Mouse (Mus musculus): ENCODE data around the gene Kcnj12.
A peak's percentile ranks its signal among the peaks of the same experiment; 100 is the strongest.

Kcnj12 gene

GRCm38 (mm10) chr11:61022550-61023391 lies at the start of gene Kcnj12:
Gene Kcnj12, plus strand, starts transcription at chr11:61022564.
- DNase-seq (ENCODE audit: low read depth, low spot score): no peak

- DNase-seq (ENCODE audit: low read depth, low spot score): peak; percentile 76
Measured at GRCm38 (mm10) chr11:60975097-60975496, 47.3 kb upstream of the Kcnj12 start.

GRCm38 (mm10) chr11:60976234-60976633 lies 46.1 kb upstream of the Kcnj12 start:
- peak; percentile 41 for DNase-seq (ENCODE audit: low read depth, low spot score)

- DNase-seq (ENCODE audit: low read depth, low spot score): peak; percentile 73
Measured at GRCm38 (mm10) chr11:60976742-60977141, 45.6 kb upstream of the Kcnj12 start.

- no peak for DNase-seq (ENCODE audit: low read depth, low spot score)
Measured at GRCm38 (mm10) chr11:60977153-60977552, 45.2 kb upstream of the Kcnj12 start.

- no peak for DNase-seq (ENCODE audit: low read depth, low spot score)
Measured at GRCm38 (mm10) chr11:60978658-60979057, 43.7 kb upstream of the Kcnj12 start.

GRCm38 (mm10) chr11:60979788-60980187 lies 42.6 kb upstream of the Kcnj12 start:
- no peak for DNase-seq (ENCODE audit: low read depth, low spot score)

GRCm38 (mm10) chr11:60981693-60982486 lies 40.5 kb upstream of the Kcnj12 start:
- DNase-seq (ENCODE audit: low read depth, low spot score): no peak

- DNase-seq (ENCODE audit: low read depth, low spot score): no peak
Measured at GRCm38 (mm10) chr11:60984912-60985558, 37.3 kb upstream of the Kcnj12 start.

- no peak for DNase-seq (ENCODE audit: low read depth, low spot score)
Measured at GRCm38 (mm10) chr11:60990428-60990827, 31.9 kb upstream of the Kcnj12 start.

GRCm38 (mm10) chr11:61002736-61003135 lies 19.6 kb upstream of the Kcnj12 start:
- no peak for DNase-seq (ENCODE audit: low read depth, low spot score)

GRCm38 (mm10) chr11:61004046-61004445 lies 18.3 kb upstream of the Kcnj12 start:
- DNase-seq (ENCODE audit: low read depth, low spot score): no peak

GRCm38 (mm10) chr11:61004781-61005180 lies 17.6 kb upstream of the Kcnj12 start:
- no peak for DNase-seq (ENCODE audit: low read depth, low spot score)

- DNase-seq (ENCODE audit: low read depth, low spot score): no peak
Measured at GRCm38 (mm10) chr11:61005345-61005744, 17.0 kb upstream of the Kcnj12 start.

- no peak for DNase-seq (ENCODE audit: low read depth, low spot score)
Measured at GRCm38 (mm10) chr11:61011736-61012294, 10.5 kb upstream of the Kcnj12 start.

- DNase-seq (ENCODE audit: low read depth, low spot score): no peak
Measured at GRCm38 (mm10) chr11:61016866-61017398, 5.4 kb upstream of the Kcnj12 start.

- DNase-seq (ENCODE audit: low read depth, low spot score): no peak
Measured at GRCm38 (mm10) chr11:61021129-61021528, 1.2 kb upstream of the Kcnj12 start.

GRCm38 (mm10) chr11:61021676-61022549 lies 451 bp upstream of the Kcnj12 start:
- no peak for DNase-seq (ENCODE audit: low read depth, low spot score)

- DNase-seq (ENCODE audit: low read depth, low spot score): no peak
Measured at GRCm38 (mm10) chr11:61023416-61024200, 1.2 kb downstream of the Kcnj12 start.

GRCm38 (mm10) chr11:61024388-61024787 lies 2.0 kb downstream of the Kcnj12 start:
- no peak for DNase-seq (ENCODE audit: low read depth, low spot score)

Measured in A20 (cell line).